Mouse (Mus musculus): ENCODE measurements around the gene Xylt2. TPM values are rescaled to one million over a fixed set of nuclear protein-coding genes. Genes with fewer than 3 reads are reported as not detected.

Xylt2 gene
- polyA plus RNA-seq, 1 experiment from 2014 or later, result 13.6 TPM

Other genes with a start within 250 kb of the Xylt2 start
- gene Cacna1g, start 203.3 kb downstream of the Xylt2 start, polyA plus RNA-seq (2015; fragmentation: Nextera tagmentation; extraction: Ambion mirVana), result 7.9 and 8.5 TPM in 2 replicates
- gene Spata20, start 191.3 kb downstream of the Xylt2 start, polyA plus RNA-seq (2015; fragmentation: Nextera tagmentation; extraction: Ambion mirVana), result 0.22 and 0.29 TPM in 2 replicates
- gene Epn3, start 177.5 kb downstream of the Xylt2 start, polyA plus RNA-seq (2015; fragmentation: Nextera tagmentation; extraction: Ambion mirVana), result 17.0 and 21.1 TPM in 2 replicates
- 2.8 and 4.3 TPM in 2 replicates for gene Mycbpap, start 155.8 kb downstream of the Xylt2 start, polyA plus RNA-seq (2015; fragmentation: Nextera tagmentation; extraction: Ambion mirVana)
- gene Rsad1, start 128.3 kb downstream of the Xylt2 start, polyA plus RNA-seq (2015; fragmentation: Nextera tagmentation; extraction: Ambion mirVana), result 3.1 and 3.3 TPM in 2 replicates
- 16.1 and 22.6 TPM in 2 replicates for gene Chad, start 112.5 kb downstream of the Xylt2 start, polyA plus RNA-seq (2015; fragmentation: Nextera tagmentation; extraction: Ambion mirVana)
- gene Acsf2, start 75.6 kb downstream of the Xylt2 start, polyA plus RNA-seq (2015; fragmentation: Nextera tagmentation; extraction: Ambion mirVana), result 4.3 and 5.7 TPM in 2 replicates
- 218 and 219 TPM in 2 replicates for gene Lrrc59, start 47.7 kb downstream of the Xylt2 start, polyA plus RNA-seq (2015; fragmentation: Nextera tagmentation; extraction: Ambion mirVana)
- gene Mrpl27, start 23.7 kb downstream of the Xylt2 start, polyA plus RNA-seq (2015; fragmentation: Nextera tagmentation; extraction: Ambion mirVana), result 122 and 126 TPM in 2 replicates
- gene Eme1, start 23.6 kb downstream of the Xylt2 start, polyA plus RNA-seq (2015; fragmentation: Nextera tagmentation; extraction: Ambion mirVana), result 12.7 and 13.2 TPM in 2 replicates
- 0.53 and 0.92 TPM in 2 replicates for gene Gm11541, start 27.0 kb upstream of the Xylt2 start, polyA plus RNA-seq (2015; fragmentation: Nextera tagmentation; extraction: Ambion mirVana)
- gene Cdc34b, start 64.3 kb upstream of the Xylt2 start, polyA plus RNA-seq (2015; fragmentation: Nextera tagmentation; extraction: Ambion mirVana), result 0.18 and 0.39 TPM in 2 replicates
- not detected in 2 replicates for gene Tmem92, start 105.2 kb upstream of the Xylt2 start, polyA plus RNA-seq (2015; fragmentation: Nextera tagmentation; extraction: Ambion mirVana)